Mouse (Mus musculus) central nervous system, embryonic 18 days (tissue): ENCODE data around the gene Triap1. TPM values are rescaled to one million over a fixed set of nuclear protein-coding genes. Genes with fewer than 3 reads are reported as not detected.

Experiments
- polyA plus RNA-seq: library from polyadenylated mRNA; depleted of rRNA; stranded (reverse); fragments of >200 nt; gene quantifications from 2 replicates; pipeline ENCODE4 v1.2.3, GENCODE M21; 2012; rRNA removed

Gene Triap1
- polyA plus RNA-seq = 35.5 and 37.2 TPM in 2 replicates

GRCm38 (mm10) chr5:115340577-115341313 is at the start of gene Triap1, which contains the start of gene Gatc:
TSS of gene Triap1 (plus strand) at chr5:115341225.
TSS of gene Gatc (minus strand) at chr5:115341178.

GRCm38 (mm10) chr5:115300792-115301614 is 40.0 kb upstream of the Triap1 start, which contains the start of gene Dynll1:
TSS of gene Dynll1 (minus strand) at chr5:115300999.

GRCm38 (mm10) chr5:115326875-115327609 is 14.0 kb upstream of the Triap1 start, which contains the start of gene Srsf9:
TSS of gene Srsf9 (plus strand) at chr5:115327177.

GRCm38 (mm10) chr5:115348546-115349224 is 7.7 kb downstream of the Triap1 start, which contains the start of gene Cox6a1:
TSS of gene Cox6a1 (minus strand) at chr5:115348981.

Other genes starting within 250 kb of the Triap1 start
- gene Gm10401, start 242.9 kb upstream of the Triap1 start, polyA plus RNA-seq = 0.21 and 0.31 TPM in 2 replicates
- gene Acads, start 221.9 kb upstream of the Triap1 start, polyA plus RNA-seq = 14.5 and 16.4 TPM in 2 replicates
- gene Unc119b, start 206.2 kb upstream of the Triap1 start, polyA plus RNA-seq = 35.1 and 37.4 TPM in 2 replicates
- gene Mlec, start 183.0 kb upstream of the Triap1 start, polyA plus RNA-seq = 61.9 and 66.2 TPM in 2 replicates
- gene Cabp1, start 146.8 kb upstream of the Triap1 start, polyA plus RNA-seq = 54.7 and 57.3 TPM in 2 replicates
- gene Pop5, start 105.4 kb upstream of the Triap1 start, polyA plus RNA-seq = 62.9 and 64.4 TPM in 2 replicates
- 171 and 186 TPM in 2 replicates for gene Rnf10, start 68.3 kb upstream of the Triap1 start, polyA plus RNA-seq
- 21.0 and 23.5 TPM in 2 replicates for gene Coq5, start 61.6 kb upstream of the Triap1 start, polyA plus RNA-seq
- 921 and 931 TPM in 2 replicates for gene Dynll1, start 40.2 kb upstream of the Triap1 start, polyA plus RNA-seq
- 77.3 and 91.8 TPM in 2 replicates for gene Srsf9, start 14.0 kb upstream of the Triap1 start, polyA plus RNA-seq
- gene Gatc, start within 50 bp of the Triap1 start, polyA plus RNA-seq = 29.5 and 32.5 TPM in 2 replicates
- gene Cox6a1, start 7.8 kb downstream of the Triap1 start, polyA plus RNA-seq = 1,710 and 1,793 TPM in 2 replicates
- gene Msi1, start 88.4 kb downstream of the Triap1 start, polyA plus RNA-seq = 92.7 and 109 TPM in 2 replicates
- gene Pla2g1b, start 125.0 kb downstream of the Triap1 start, polyA plus RNA-seq = not detected in 2 replicates
- 83.0 and 85.9 TPM in 2 replicates for gene Sirt4, start 143.5 kb downstream of the Triap1 start, polyA plus RNA-seq
- 36.4 and 36.6 TPM in 2 replicates for gene Pxn, start 165.5 kb downstream of the Triap1 start, polyA plus RNA-seq
- gene Rplp0, start 218.2 kb downstream of the Triap1 start, polyA plus RNA-seq = 1,856 and 1,929 TPM in 2 replicates
- gene Gcn1l1, start 224.0 kb downstream of the Triap1 start, polyA plus RNA-seq = 36.1 and 41.9 TPM in 2 replicates